Mouse (Mus musculus): ENCODE measurements at regions not wholly inside any gene's neighbourhood (a gene's known extent, or its start where the extent isn't known, plus 50 kb on each side); places are given as distances from the start of the nearest gene placed in this dataset.

DNA sequence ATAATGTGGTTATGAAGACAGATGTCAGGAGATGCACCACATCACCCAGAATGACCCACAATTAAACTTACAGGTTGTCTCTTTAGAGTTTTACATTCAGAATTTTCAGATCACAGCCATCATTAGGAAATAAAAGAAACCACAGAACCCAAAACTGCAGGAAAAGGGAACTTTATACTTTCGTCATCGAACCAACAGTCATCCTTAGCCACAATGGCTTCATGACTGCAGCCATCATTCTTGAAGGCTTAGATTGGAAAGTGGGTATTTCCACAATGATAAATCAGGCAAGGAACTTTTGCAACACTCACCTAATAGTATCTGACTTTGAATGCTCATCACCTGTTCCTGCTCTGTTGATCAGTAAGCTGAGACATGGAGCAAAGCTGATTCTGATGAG is 75.9 kb upstream of the Ank start:
- Histone ChIP-seq H3K4me1 (replicated peaks; ENCODE audit: control insufficient read depth in 2 of 2, insufficient read depth in 2 of 2, low read length in 1 of 2) (no peaks in the 10 kb centered on the region), H3K27me3 (ENCODE audit: control insufficient read depth, insufficient read depth, low read length) (no peaks in the 10 kb centered on the region), H3K4me3 (ENCODE audit: insufficient read depth in 1 of 2, low read depth in 2 of 2, low read length in 2 of 2) (no peak overlapping the region), H3K36me3 (replicated peaks; ENCODE audit: control insufficient read depth, insufficient read depth, low read depth) (no peaks in the 10 kb centered on the region), H3K4me2 (ENCODE audit: low read depth) (no peak overlapping the region), H3K9me3 (ENCODE audit: control insufficient read depth, low read length) (no peaks in the 10 kb centered on the region), H3K27ac (no peak overlapping the region), H3K9ac (replicated peaks) (no peak overlapping the region)
- no peak for TF ChIP-seq CTCF (IDR thresholded peaks at IDR 0.05; ENCODE audit: low read depth)
- no peak for TF ChIP-seq EP300 (IDR thresholded peaks at IDR 0.05; ENCODE audit: low read depth)
- DNase-seq (ENCODE audit: low read depth in 3 of 3, low spot score in 3 of 3) (no peak), ATAC-seq (ENCODE audit: insufficient read depth) (no peak)
- 63% methylated on average over 2 of the region's 2 CpGs for WGBS (ENCODE audit: insufficient replicate concordance)

DNA sequence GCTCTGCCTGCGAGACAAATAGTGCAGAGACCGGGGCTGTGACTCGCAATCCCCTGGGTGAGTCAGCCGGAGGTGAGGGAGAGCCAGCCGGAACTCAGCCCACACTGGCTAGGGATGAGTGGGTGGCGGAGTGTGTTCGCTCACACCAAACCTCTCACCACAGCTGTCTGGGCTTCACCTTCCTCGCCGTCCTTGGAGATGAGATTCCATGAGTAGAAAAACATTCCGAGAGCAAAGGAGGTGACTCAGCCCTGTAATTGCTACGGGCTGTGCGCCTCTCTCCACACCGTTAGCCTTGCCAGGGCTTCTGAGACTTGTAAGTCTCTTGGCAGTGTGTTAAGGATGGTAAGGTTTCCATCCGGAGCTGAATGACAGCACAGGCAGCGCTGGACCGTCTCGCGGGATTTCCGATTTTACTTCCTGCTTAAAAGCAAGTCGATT is 60.7 kb upstream of the Ank start:
- DNase-seq (ENCODE audit: low read depth in 3 of 3, low spot score in 3 of 3), result no peak
- ATAC-seq (ENCODE audit: insufficient read depth), result no peak
- TF ChIP-seq CTCF (IDR thresholded peaks at IDR 0.05; ENCODE audit: low read depth) (no peak), EP300 (IDR thresholded peaks at IDR 0.05; ENCODE audit: low read depth) (no peak)
- H3K9me3 ChIP-seq (ENCODE audit: control insufficient read depth, low read length), result no peaks in the 10 kb centered on the region
- H3K27ac ChIP-seq, result no peak overlapping the region
- H3K9ac ChIP-seq (replicated peaks), result no peak overlapping the region
- H3K27me3 ChIP-seq (ENCODE audit: control insufficient read depth, insufficient read depth, low read length), result no peaks in the 10 kb centered on the region
- H3K4me1 ChIP-seq (replicated peaks; ENCODE audit: control insufficient read depth in 2 of 2, insufficient read depth in 2 of 2, low read length in 1 of 2), result no peaks in the 10 kb centered on the region
- no peak overlapping the region for H3K4me2 ChIP-seq (ENCODE audit: low read depth)
- no peak overlapping the region for H3K4me3 ChIP-seq (ENCODE audit: insufficient read depth in 1 of 2, low read depth in 2 of 2, low read length in 2 of 2)
- 74% methylated on average over 20 of the region's 20 CpGs for WGBS (ENCODE audit: insufficient replicate concordance)
- no peaks in the 10 kb centered on the region for H3K36me3 ChIP-seq (replicated peaks; ENCODE audit: control insufficient read depth, insufficient read depth, low read depth)

DNA sequence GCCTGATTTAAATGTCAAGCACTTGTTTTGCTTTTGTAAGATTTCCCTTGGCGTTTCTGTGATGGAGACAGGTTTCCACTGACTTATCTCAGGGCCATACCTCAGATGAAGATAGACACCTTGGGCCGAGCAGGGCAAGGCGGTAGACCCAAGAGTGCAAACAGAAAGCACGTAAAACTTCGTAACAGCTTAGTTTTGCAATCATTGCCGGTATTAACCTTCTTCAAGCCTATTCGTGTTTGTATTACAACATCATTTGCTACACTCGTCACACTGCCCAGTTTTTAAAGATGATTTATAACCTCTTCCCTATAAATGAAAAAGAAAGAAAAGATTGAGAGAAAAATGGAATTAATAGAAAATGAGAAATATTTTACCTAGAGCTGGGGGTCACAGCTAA is 56.6 kb upstream of the Ank start:
- ATAC-seq (ENCODE audit: insufficient read depth), result no peak
- no peak for DNase-seq (ENCODE audit: low read depth in 3 of 3, low spot score in 3 of 3)
- 67% methylated on average over 8 of the region's 8 CpGs for WGBS (ENCODE audit: insufficient replicate concordance)
- Histone ChIP-seq H3K4me3 (ENCODE audit: insufficient read depth in 1 of 2, low read depth in 2 of 2, low read length in 2 of 2) (no peak overlapping the region), H3K9me3 (ENCODE audit: control insufficient read depth, low read length) (no peaks in the 10 kb centered on the region), H3K4me1 (replicated peaks; ENCODE audit: control insufficient read depth in 2 of 2, insufficient read depth in 2 of 2, low read length in 1 of 2) (no peaks in the 10 kb centered on the region), H3K4me2 (ENCODE audit: low read depth) (no peak overlapping the region), H3K27me3 (ENCODE audit: control insufficient read depth, insufficient read depth, low read length) (no peaks in the 10 kb centered on the region), H3K27ac (no peak overlapping the region), H3K9ac (replicated peaks) (no peak overlapping the region), H3K36me3 (replicated peaks; ENCODE audit: control insufficient read depth, insufficient read depth, low read depth) (no peaks in the 10 kb centered on the region)
- TF ChIP-seq CTCF (IDR thresholded peaks at IDR 0.05; ENCODE audit: low read depth) (no peak), EP300 (IDR thresholded peaks at IDR 0.05; ENCODE audit: low read depth) (no peak)

- H3K27me3 ChIP-seq (ENCODE audit: control insufficient read depth, insufficient read depth, low read length), result no peaks in the 10 kb centered on the region
- H3K4me1 ChIP-seq (replicated peaks; ENCODE audit: control insufficient read depth in 2 of 2, insufficient read depth in 2 of 2, low read length in 1 of 2), result no peaks in the 10 kb centered on the region
- no peak overlapping the region for H3K27ac ChIP-seq
- ATAC-seq (ENCODE audit: insufficient read depth) (no peak), DNase-seq (ENCODE audit: low read depth in 3 of 3, low spot score in 3 of 3) (no peak)
- H3K36me3 ChIP-seq (replicated peaks; ENCODE audit: control insufficient read depth, insufficient read depth, low read depth), result no peaks in the 10 kb centered on the region
- H3K9me3 ChIP-seq (ENCODE audit: control insufficient read depth, low read length), result no peaks in the 10 kb centered on the region
- no peak overlapping the region for H3K4me3 ChIP-seq (ENCODE audit: insufficient read depth in 1 of 2, low read depth in 2 of 2, low read length in 2 of 2)
- H3K4me2 ChIP-seq (ENCODE audit: low read depth), result no peak overlapping the region
- H3K9ac ChIP-seq (replicated peaks), result no peak overlapping the region
- TF ChIP-seq EP300 (IDR thresholded peaks at IDR 0.05; ENCODE audit: low read depth) (no peak), CTCF (IDR thresholded peaks at IDR 0.05; ENCODE audit: low read depth) (no peak)
- 73% methylated on average over 2 of the region's 2 CpGs for WGBS (ENCODE audit: insufficient replicate concordance)
Measured at GRCm38 (mm10) chr15:27412304-27412703, 54.2 kb upstream of the Ank start.

DNA sequence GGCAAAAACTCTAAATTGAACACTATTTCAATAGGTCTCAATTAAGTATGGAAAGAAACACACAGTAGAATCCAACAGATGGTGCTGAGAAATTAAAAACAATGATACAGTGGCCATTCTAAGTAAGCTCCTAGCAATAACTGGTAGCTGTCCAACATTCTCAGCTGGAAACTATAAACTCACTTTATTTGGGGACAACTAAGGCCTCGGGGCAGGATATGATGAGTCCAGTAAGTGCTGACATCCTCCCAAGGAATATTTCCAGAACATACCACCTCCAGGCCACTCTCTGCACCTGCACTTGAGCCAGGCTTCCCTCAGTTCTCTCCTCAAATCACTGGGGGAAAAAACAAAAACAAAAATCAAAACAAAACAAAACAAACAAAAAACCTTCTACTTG is 53.7 kb upstream of the Ank start:
- ATAC-seq (ENCODE audit: insufficient read depth) (no peak), DNase-seq (ENCODE audit: low read depth in 3 of 3, low spot score in 3 of 3) (no peak)
- H3K9ac ChIP-seq (replicated peaks), result no peak overlapping the region
- H3K27me3 ChIP-seq (ENCODE audit: control insufficient read depth, insufficient read depth, low read length), result no peaks in the 10 kb centered on the region
- no peak overlapping the region for H3K4me3 ChIP-seq (ENCODE audit: insufficient read depth in 1 of 2, low read depth in 2 of 2, low read length in 2 of 2)
- no peaks in the 10 kb centered on the region for H3K36me3 ChIP-seq (replicated peaks; ENCODE audit: control insufficient read depth, insufficient read depth, low read depth)
- no peak for TF ChIP-seq CTCF (IDR thresholded peaks at IDR 0.05; ENCODE audit: low read depth)
- no peak for TF ChIP-seq EP300 (IDR thresholded peaks at IDR 0.05; ENCODE audit: low read depth)
- no peak overlapping the region for H3K4me2 ChIP-seq (ENCODE audit: low read depth)
- WGBS (ENCODE audit: insufficient replicate concordance), result 38% methylated on average over 1 of the region's 1 CpGs
- H3K9me3 ChIP-seq (ENCODE audit: control insufficient read depth, low read length), result no peaks in the 10 kb centered on the region
- no peak overlapping the region for H3K27ac ChIP-seq
- no peaks in the 10 kb centered on the region for H3K4me1 ChIP-seq (replicated peaks; ENCODE audit: control insufficient read depth in 2 of 2, insufficient read depth in 2 of 2, low read length in 1 of 2)

Measured in liver, embryonic 14.5 days (tissue).